Mouse (Mus musculus) E14TG2a.4 (cell line): ENCODE data around the gene Gm266.

Source experiments
- CTCF ChIP-seq: conservative IDR thresholded peaks from 2 replicates; pipeline ENCODE4 v1.5.1; 2014; ENCODE audit warnings: low read length
- POU5F1 ChIP-seq: IDR thresholded peaks from 2 replicates; pipeline ENCODE4 v1.6.1; 2014; ENCODE audit warnings: low read length, borderline replicate concordance

DNA sequence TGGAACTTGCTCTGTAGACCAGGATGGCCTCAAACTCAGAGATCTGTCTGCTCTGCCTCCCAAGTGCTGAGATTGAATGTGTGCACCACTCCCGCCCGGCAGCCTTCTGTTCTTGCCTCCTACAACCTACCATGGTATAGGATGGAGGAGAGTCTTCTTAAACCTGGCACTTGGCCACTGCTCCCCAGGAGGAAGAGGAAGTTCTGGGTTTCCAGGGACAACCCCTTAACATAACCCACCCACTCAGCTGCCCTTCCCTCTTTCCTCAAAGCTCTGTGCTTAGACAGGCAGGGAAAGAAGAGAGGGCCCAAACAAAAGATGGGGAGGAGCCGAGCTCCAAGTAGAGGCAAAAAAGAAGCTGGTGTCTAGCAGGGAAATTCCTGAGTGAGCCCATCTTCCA lies 44.1 kb downstream of the Gm266 start:
- TF ChIP-seq CTCF (no peak), POU5F1 (no peak)
